Mouse (Mus musculus): Measurements from ENCODE around the gene Ago4.

- TF ChIP-seq CTCF (IDR thresholded peaks at IDR 0.05; ENCODE audit: low read depth), result no peak
- no peak for TF ChIP-seq EP300 (IDR thresholded peaks at IDR 0.05; ENCODE audit: low read depth)
Measured at GRCm38 (mm10) chr4:126466251-126466750, 67.0 kb downstream of the Ago4 start.

All from liver, postnatal 0 days (tissue).